Mouse (Mus musculus) liver (tissue): ENCODE measurements around the gene Psmb11.
"Not testable (repeated sequence)": the region's sequence is repeated elsewhere in the genome, so short reads cannot be mapped to it uniquely, and the experiment has no call there.

Experiments used
- DNase-seq: peaks from one replicate; pipeline ENCODE4 v3.0.0-alpha.2; 2020; ENCODE audit warnings: mixed read lengths

The Psmb11 gene

GRCm38 (mm10) chr14:54603686-54604085 is 17.5 kb upstream of the Psmb11 start:
- no peak for DNase-seq

GRCm38 (mm10) chr14:54605752-54606321 is 15.4 kb upstream of the Psmb11 start, which contains the start of gene 4931414P19Rik:
TSS of gene 4931414P19Rik (minus strand) at chr14:54605993.
- peak; percentile 95 for DNase-seq

- no peak for DNase-seq
Observed at GRCm38 (mm10) chr14:54607226-54607625, 14.0 kb upstream of the Psmb11 start.

- no peak for DNase-seq
Observed at GRCm38 (mm10) chr14:54609245-54609644, 12.0 kb upstream of the Psmb11 start.

- peak; percentile 34 for DNase-seq
Observed at GRCm38 (mm10) chr14:54609962-54610361, 11.3 kb upstream of the Psmb11 start.

GRCm38 (mm10) chr14:54610648-54611047 is 10.6 kb upstream of the Psmb11 start:
- DNase-seq: no peak

GRCm38 (mm10) chr14:54614130-54614529 is 7.1 kb upstream of the Psmb11 start:
- DNase-seq: not testable (repeated sequence)

- no peak for DNase-seq
Observed at GRCm38 (mm10) chr14:54616226-54616825, 4.9 kb upstream of the Psmb11 start.

GRCm38 (mm10) chr14:54617152-54617896 is 3.9 kb upstream of the Psmb11 start:
- DNase-seq: peak; percentile 53

- peak; percentile 91 for DNase-seq
Observed at GRCm38 (mm10) chr14:54617897-54618365, 3.3 kb upstream of the Psmb11 start, which contains the start of gene Psmb5. TSS of gene Psmb5 (minus strand) at chr14:54618022.

GRCm38 (mm10) chr14:54623334-54623733 is 2.1 kb downstream of the Psmb11 start:
- peak; percentile 50 for DNase-seq

- DNase-seq: no peak
Observed at GRCm38 (mm10) chr14:54624976-54625375, 3.7 kb downstream of the Psmb11 start.

GRCm38 (mm10) chr14:54628103-54628502 is 6.9 kb downstream of the Psmb11 start:
- no peak for DNase-seq

GRCm38 (mm10) chr14:54629797-54630196 is 8.6 kb downstream of the Psmb11 start:
- DNase-seq: no peak

- no peak for DNase-seq
Observed at GRCm38 (mm10) chr14:54630583-54631239, 9.5 kb downstream of the Psmb11 start.

- DNase-seq: no peak
Observed at GRCm38 (mm10) chr14:54631240-54631599, 10.0 kb downstream of the Psmb11 start.

GRCm38 (mm10) chr14:54632252-54632651 is 11.0 kb downstream of the Psmb11 start:
- no peak for DNase-seq

GRCm38 (mm10) chr14:54634182-54634581 is 12.9 kb downstream of the Psmb11 start:
- DNase-seq: no peak

GRCm38 (mm10) chr14:54636954-54637353 is 15.7 kb downstream of the Psmb11 start:
- DNase-seq: peak; percentile 67

GRCm38 (mm10) chr14:54638210-54638609 is 17.0 kb downstream of the Psmb11 start:
- no peak for DNase-seq

GRCm38 (mm10) chr14:54640121-54640520 is 18.9 kb downstream of the Psmb11 start:
- DNase-seq: no peak

- DNase-seq: no peak
Observed at GRCm38 (mm10) chr14:54640946-54641304, 19.7 kb downstream of the Psmb11 start, which contains the start of gene Gm17606. TSS of gene Gm17606 (plus strand) at chr14:54640952.

GRCm38 (mm10) chr14:54641305-54641969 is 20.2 kb downstream of the Psmb11 start, which contains the start of gene Cdh24:
TSS of gene Cdh24 (minus strand) at chr14:54641364.
- DNase-seq: peak; percentile 93
